Mouse (Mus musculus) olfactory bulb, adult 2 months (tissue): Measurements from ENCODE around the gene Ly6g6e.

ENCODE experiments used
- CTCF ChIP-seq: fragments of 200-500 bp; IDR thresholded peaks from 2 replicates; pipeline ENCODE4 v1.5.1; 2012; ENCODE audit warnings: low read depth, mild to moderate bottlenecking, low read length, moderate library complexity; ENCODE audit not compliant: insufficient read depth
- POLR2A ChIP-seq: fragments of 200-500 bp; IDR thresholded peaks from 2 replicates; pipeline ENCODE4 v1.6.1; 2012; ENCODE audit warnings: mild to moderate bottlenecking, low read depth, low read length, moderate library complexity; ENCODE audit not compliant: insufficient read depth

- TF ChIP-seq POLR2A, result no peak
- no peak for TF ChIP-seq CTCF
These were observed 28.4 kb upstream of the Ly6g6e start for GRCm38 (mm10) chr17:35048149-35048931.
